Mouse (Mus musculus): ENCODE results near the gene Tfr2. TPM values are rescaled to one million over a fixed set of nuclear protein-coding genes. Genes with fewer than 3 reads are reported as not detected.
A peak's percentile ranks its signal among the peaks of the same experiment; 100 is the strongest.

The Tfr2 gene
- 10 to 100 TPM; 23.7 to 26.7 TPM for total RNA-seq (2021)

GRCm38 (mm10) chr5:137569665-137570064 is at the start of gene Tfr2:
Tfr2 (plus strand) TSS chr5:137569840.
- no peak for DNase-seq (ENCODE audit: extremely low spot score in 1 of 2, low spot score in 2 of 2)
- intact Hi-C loops (cut with DNase I) = no loop called here

GRCm38 (mm10) chr5:137521861-137522260 is 47.8 kb upstream of the Tfr2 start:
- intact Hi-C loops (cut with DNase I) = no loop called here
- no peak for DNase-seq (ENCODE audit: extremely low spot score in 1 of 2, low spot score in 2 of 2)

GRCm38 (mm10) chr5:137522711-137523110 is 46.9 kb upstream of the Tfr2 start:
- peak in 1 of 2 experiments; percentile 38 for DNase-seq (ENCODE audit: extremely low spot score in 1 of 2, low spot score in 2 of 2)

GRCm38 (mm10) chr5:137523396-137524250 is 46.0 kb upstream of the Tfr2 start:
- intact Hi-C loops (cut with DNase I) = no loop called here
- peak in 1 of 2 experiments; percentile 45 for DNase-seq (ENCODE audit: extremely low spot score in 1 of 2, low spot score in 2 of 2)

More at GRCm38 (mm10) chr5:137522711-137523110, 46.9 kb upstream of the Tfr2 start:
- intact Hi-C loops (cut with DNase I) = no loop called here

- intact Hi-C loops (cut with DNase I) = no loop called here
- DNase-seq (ENCODE audit: extremely low spot score in 1 of 2, low spot score in 2 of 2) = no peak
Observed at GRCm38 (mm10) chr5:137524251-137524515, 45.5 kb upstream of the Tfr2 start.

GRCm38 (mm10) chr5:137524671-137525070 is 45.0 kb upstream of the Tfr2 start:
- peak in 1 of 2 experiments; percentile 35 for DNase-seq (ENCODE audit: extremely low spot score in 1 of 2, low spot score in 2 of 2)
- intact Hi-C loops (cut with DNase I) = no loop called here

GRCm38 (mm10) chr5:137525511-137525910 is 44.1 kb upstream of the Tfr2 start:
- no peak for DNase-seq (ENCODE audit: extremely low spot score in 1 of 2, low spot score in 2 of 2)
- intact Hi-C loops (cut with DNase I) = no loop called here

- intact Hi-C loops (cut with DNase I) = no loop called here
- DNase-seq (ENCODE audit: extremely low spot score in 1 of 2, low spot score in 2 of 2) = peak in 1 of 2 experiments; percentile 78
Observed at GRCm38 (mm10) chr5:137526192-137526936, 43.3 kb upstream of the Tfr2 start.

- intact Hi-C loops (cut with DNase I) = no loop called here
- DNase-seq (ENCODE audit: extremely low spot score in 1 of 2, low spot score in 2 of 2) = peak in 1 of 2 experiments; percentile 20
Observed at GRCm38 (mm10) chr5:137527413-137527812, 42.2 kb upstream of the Tfr2 start.

GRCm38 (mm10) chr5:137528247-137528968 is 41.2 kb upstream of the Tfr2 start:
- peak in 1 of 2 experiments; percentile 30 for DNase-seq (ENCODE audit: extremely low spot score in 1 of 2, low spot score in 2 of 2)
- intact Hi-C loops (cut with DNase I) = no loop called here

GRCm38 (mm10) chr5:137529221-137529995 is 40.2 kb upstream of the Tfr2 start:
- intact Hi-C loops (cut with DNase I) = no loop called here
- peak in 1 of 2 experiments; percentile 60 for DNase-seq (ENCODE audit: extremely low spot score in 1 of 2, low spot score in 2 of 2)

GRCm38 (mm10) chr5:137530075-137530474 is 39.6 kb upstream of the Tfr2 start:
- intact Hi-C loops (cut with DNase I) = loop anchor here (5.0 kb wide), 1 partner anchor 57 kb away; no protein-coding TSS in a partner anchor
- peak in 1 of 2 experiments; percentile 25 for DNase-seq (ENCODE audit: extremely low spot score in 1 of 2, low spot score in 2 of 2)

- intact Hi-C loops (cut with DNase I) = loop anchor here (5.0 kb wide), 1 partner anchor 56 kb away; no protein-coding TSS in a partner anchor
- DNase-seq (ENCODE audit: extremely low spot score in 1 of 2, low spot score in 2 of 2) = peak; percentile 75 to 87
Observed at GRCm38 (mm10) chr5:137530588-137531413, 38.8 kb upstream of the Tfr2 start.

- peak; percentile 66 to 91 for DNase-seq (ENCODE audit: extremely low spot score in 1 of 2, low spot score in 2 of 2)
- intact Hi-C loops (cut with DNase I) = loop anchor here (5.0 kb wide), 1 partner anchor 56 kb away; no protein-coding TSS in a partner anchor
Observed at GRCm38 (mm10) chr5:137531414-137532130, 38.1 kb upstream of the Tfr2 start.

GRCm38 (mm10) chr5:137532131-137532807 is 37.4 kb upstream of the Tfr2 start:
- peak in 1 of 2 experiments; percentile 56 for DNase-seq (ENCODE audit: extremely low spot score in 1 of 2, low spot score in 2 of 2)
- intact Hi-C loops (cut with DNase I) = loop anchor here (5.0 kb wide), 1 partner anchor 55 kb away; no protein-coding TSS in a partner anchor

- DNase-seq (ENCODE audit: extremely low spot score in 1 of 2, low spot score in 2 of 2) = no peak
Observed at GRCm38 (mm10) chr5:137532808-137533116, 36.9 kb upstream of the Tfr2 start.

More at GRCm38 (mm10) chr5:137532808-137533116, 36.9 kb upstream of the Tfr2 start:
- intact Hi-C loops (cut with DNase I) = loop anchor here (5.0 kb wide), 1 partner anchor 55 kb away; no protein-coding TSS in a partner anchor

Data from left cerebral cortex, postnatal 10 days (tissue).